7 mouse cellular contexts compared by ENCODE assay signal in genomic region chr14:61427095-61427494, GRCm38 (mm10). TPM values are rescaled to one million over a fixed set of nuclear protein-coding genes. Genes with fewer than 3 reads are reported as not detected.
A peak's percentile ranks its signal among the peaks of the same experiment; 100 is the strongest.
DNase-seq lines count a peak whose midpoint lies in the region; ATAC-seq and TF ChIP-seq lines count a peak whose summit lies in the region.
"Not testable (repeated sequence)": the region's sequence is repeated elsewhere in the genome, so short reads cannot be mapped to it uniquely, and the experiment has no call there.

No protein-coding gene starts in this region.

- H3K27me3 ChIP-seq in E14TG2a.4 (ENCODE audit: insufficient read depth, low read length); intestine, embryonic 16.5 days (replicated peaks; ENCODE audit: control insufficient read depth, insufficient read depth, low read length): not testable (repeated sequence)

- TF ChIP-seq CTCF in E14TG2a.4 (conservative IDR thresholded peaks at IDR 0.05; ENCODE audit: low read length), result not testable (repeated sequence)

- H3K9me3 ChIP-seq in E14TG2a.4 (ENCODE audit: low read length); intestine, embryonic 16.5 days (ENCODE audit: control insufficient read depth, low read length): not testable (repeated sequence)

- WGBS in intestine, embryonic 16.5 days, result 21% methylated on average over 6 of the region's 8 CpGs

- ATAC-seq in intestine, embryonic 16.5 days, result peak; percentile 58

- peaks cover 35% of the 10 kb centered on the region for H3K4me1 ChIP-seq in E14TG2a.4 (replicated peaks; ENCODE audit: low read depth, low read length)
- not testable (repeated sequence) for H3K4me1 ChIP-seq in intestine, embryonic 16.5 days (ENCODE audit: control insufficient read depth, insufficient read depth, low read length)

- not testable (repeated sequence) for H3K9ac ChIP-seq in intestine, embryonic 16.5 days (ENCODE audit: low read depth, low read length)

- peak; percentile 49 for DNase-seq in CD4-positive helper T cell, adult 2 months (ENCODE audit: low read depth, low spot score)
- peak; percentile 28 for DNase-seq in T-cell, adult 2 months (ENCODE audit: low spot score)
- peak; percentile 32 for DNase-seq in c-Kit-positive CD71-positive TER-119-negative erythroid progenitor cells, embryonic 14.5 days (ENCODE audit: low read depth)
- DNase-seq in spleen, postnatal 36 days (ENCODE audit: low spot score in 2 of 2), result peak; percentile 26 to 34
- DNase-seq in thymus, postnatal 14 days, result peak; percentile 34

- H3K36me3 ChIP-seq in E14TG2a.4 (ENCODE audit: insufficient read depth, low read length), result peaks cover 19% of the 10 kb centered on the region
- not testable (repeated sequence) for H3K36me3 ChIP-seq in intestine, embryonic 16.5 days (ENCODE audit: control insufficient read depth, insufficient read depth, low read length)

- H3K4me2 ChIP-seq in intestine, embryonic 16.5 days (ENCODE audit: low read depth, low read length), result not testable (repeated sequence)

- not testable (repeated sequence) for H3K27ac ChIP-seq in intestine, embryonic 16.5 days (ENCODE audit: low read length)

- H3K4me3 ChIP-seq in E14TG2a.4 (replicated peaks; ENCODE audit: low read length), result peak overlapping the region; percentile 58
- H3K4me3 ChIP-seq in intestine, embryonic 16.5 days (ENCODE audit: low read length), result not testable (repeated sequence)

RNA-seq across cellular contexts. Expression of gene Kpna3, which starts 12.6 kb away (rescaled TPM):
- polyA plus RNA-seq in intestine, embryonic 16.5 days (2015; fragmentation: Nextera tagmentation; extraction: Ambion mirVana), result 35.4 and 37.4 TPM in 2 replicates
